8 mouse cellular contexts compared by ENCODE assay signal in the genomic region with DNA sequence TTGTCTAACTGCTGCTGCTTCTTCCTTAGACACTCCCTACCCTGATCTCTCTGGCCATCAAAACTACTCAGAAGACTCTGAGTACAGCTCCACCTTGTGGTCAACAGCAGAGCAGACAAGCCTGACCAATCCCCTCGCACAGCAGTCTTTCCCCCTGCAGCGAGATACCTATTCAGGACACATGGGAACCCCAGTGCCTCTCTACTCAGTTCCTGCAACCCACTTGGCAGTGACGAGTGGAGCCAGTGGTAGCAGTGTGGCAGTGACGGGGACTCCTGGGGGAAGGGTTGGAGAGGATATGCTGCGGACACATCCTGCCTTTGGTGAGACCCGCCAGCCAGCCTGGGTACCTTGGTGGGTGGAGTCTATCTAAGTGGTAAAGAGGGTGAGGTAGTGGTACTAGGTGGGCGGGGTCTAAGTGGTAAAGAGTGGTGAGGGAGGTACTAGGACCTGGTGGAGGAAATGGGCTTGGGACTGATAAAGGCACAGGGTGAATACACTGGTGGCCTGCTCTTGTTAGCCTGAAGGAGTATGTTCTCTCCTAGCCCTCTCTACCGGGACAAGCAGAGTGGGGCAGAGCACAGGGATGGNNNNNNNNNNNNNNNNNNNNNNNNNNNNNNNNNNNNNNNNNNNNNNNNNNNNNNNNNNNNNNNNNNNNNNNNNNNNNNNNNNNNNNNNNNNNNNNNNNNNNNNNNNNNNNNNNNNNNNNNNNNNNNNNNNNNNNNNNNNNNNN. TPM values are rescaled to one million over a fixed set of nuclear protein-coding genes. Genes with fewer than 3 reads are reported as not detected.
DNase-seq lines count a peak whose midpoint lies in the region; ATAC-seq lines count a peak whose summit lies in the region.

No protein-coding gene starts in this region.

- no peaks in the 10 kb centered on the region for H3K27me3 ChIP-seq in forebrain, embryonic 14.5 days (replicated peaks; ENCODE audit: control insufficient read depth, insufficient read depth, low read length)
- H3K27me3 ChIP-seq in kidney, embryonic 16.5 days (ENCODE audit: insufficient read depth, low read length), result no peaks in the 10 kb centered on the region
- H3K27me3 ChIP-seq in megakaryocyte, embryonic 14.5 days (replicated peaks), result no peaks in the 10 kb centered on the region

- no peaks in the 10 kb centered on the region for H3K9me3 ChIP-seq in forebrain, embryonic 14.5 days (replicated peaks; ENCODE audit: control insufficient read depth, low read length)
- H3K9me3 ChIP-seq in kidney, embryonic 16.5 days (ENCODE audit: low read length), result no peaks in the 10 kb centered on the region
- H3K9me3 ChIP-seq in megakaryocyte, embryonic 14.5 days, result no peaks in the 10 kb centered on the region

- no peak overlapping the region for H3K27ac ChIP-seq in forebrain, embryonic 14.5 days (ENCODE audit: low read depth, low read length)
- H3K27ac ChIP-seq in kidney, embryonic 16.5 days (ENCODE audit: low read length), result no peak overlapping the region

- no peak overlapping the region for H3K4me3 ChIP-seq in forebrain, embryonic 14.5 days (ENCODE audit: low read depth, low read length)
- H3K4me3 ChIP-seq in kidney, embryonic 16.5 days (ENCODE audit: low read length), result no peak overlapping the region
- peak overlapping the region; percentile 51 for H3K4me3 ChIP-seq in megakaryocyte, embryonic 14.5 days (replicated peaks)

- H3K4me1 ChIP-seq in forebrain, embryonic 14.5 days (ENCODE audit: control insufficient read depth, insufficient read depth, low read length), result peaks cover 8% of the 10 kb centered on the region; the same call in 1 of the 2 replicates
- H3K4me1 ChIP-seq in kidney, embryonic 16.5 days (ENCODE audit: insufficient read depth, low read length), result 0 out of 2 replicates have a peak, but pooled peaks cover 5% of the 10 kb centered on the region
- peaks cover 8% of the 10 kb centered on the region; the same call in 1 of the 2 replicates for H3K4me1 ChIP-seq in megakaryocyte, embryonic 14.5 days

- peak; percentile 73 for ATAC-seq in cerebellum, adult (ENCODE audit: insufficient number of reproducible peaks, low FRiP score, low TSS enrichment)
- ATAC-seq in forebrain, embryonic 14.5 days, result peak; percentile 69; the same call in 1 of the 2 replicates
- ATAC-seq in kidney, embryonic 16.5 days (ENCODE audit: low FRiP score, low TSS enrichment), result peak; percentile 73

- peak; percentile 11 for DNase-seq in ovary, postnatal 14 days (ENCODE audit: low spot score)
- DNase-seq in ovary, adult 18-20 months (ENCODE audit: low spot score), result no peak
- peak; percentile 53 for DNase-seq in forebrain, embryonic 14.5 days (ENCODE audit: low spot score)
- DNase-seq in thymus, postnatal 14 days, result peak; percentile 15
- DNase-seq in frontal cortex, postnatal 25 days (ENCODE audit: low spot score in 2 of 2), result no peak

- no peaks in the 10 kb centered on the region for H3K36me3 ChIP-seq in forebrain, embryonic 14.5 days (ENCODE audit: control insufficient read depth, insufficient read depth, low read length)
- no peaks in the 10 kb centered on the region for H3K36me3 ChIP-seq in kidney, embryonic 16.5 days (ENCODE audit: insufficient read depth, low read length)
- no peaks in the 10 kb centered on the region for H3K36me3 ChIP-seq in megakaryocyte, embryonic 14.5 days (replicated peaks; ENCODE audit: low read length)

- no peak overlapping the region for H3K4me2 ChIP-seq in forebrain, embryonic 14.5 days (ENCODE audit: low read length)
- no peak overlapping the region for H3K4me2 ChIP-seq in kidney, embryonic 16.5 days (replicated peaks; ENCODE audit: low read depth, low read length)

- H3K9ac ChIP-seq in forebrain, embryonic 14.5 days (ENCODE audit: low read length), result no peak overlapping the region
- H3K9ac ChIP-seq in kidney, embryonic 16.5 days (replicated peaks; ENCODE audit: low read length), result no peak overlapping the region

- WGBS in forebrain, embryonic 14.5 days, result 23% methylated on average over 8 of the region's 8 CpGs
- 23% methylated on average over 8 of the region's 8 CpGs for WGBS in kidney, embryonic 16.5 days

RNA-seq across cellular contexts. Expression of a gene that starts 54.3 kb away (rescaled TPM):
- polyA plus RNA-seq in forebrain, embryonic 14.5 days (2014; fragmentation: Nextera tagmentation; extraction: Ambion mirVana), result 0.53 and 0.64 TPM in 2 replicates
- polyA plus RNA-seq in kidney, embryonic 16.5 days (2015; fragmentation: Nextera tagmentation; extraction: Ambion mirVana), result 2.3 TPM in 2 replicates
- polyA plus RNA-seq in megakaryocyte, embryonic 14.5 days (2012; ENCODE audit: insufficient read depth, low replicate concordance), result not detected in 2 replicates

Comparison
In these comparisons a context has a peak if more than half of its experiments do, and no peak if none do; other contexts are left out.
1. DNase-seq: peak in ovary, postnatal 14 days (single experiment), forebrain, embryonic 14.5 days (single experiment) and thymus, postnatal 14 days (single experiment); none in ovary, adult 18-20 months (single experiment) and frontal cortex, postnatal 25 days (0 of 2).
2. Peak in every context shown above with its lines, with median percentiles within 50 percentile points of each other: ATAC-seq.